Mouse (Mus musculus): Measurements from ENCODE around the gene Selenoh. TPM values are rescaled to one million over a fixed set of nuclear protein-coding genes. Genes with fewer than 3 reads are reported as not detected.

Selenoh gene
- total RNA-seq, 2 experiments from 2014 or later, result 9.7 to 11.9 TPM

DNA sequence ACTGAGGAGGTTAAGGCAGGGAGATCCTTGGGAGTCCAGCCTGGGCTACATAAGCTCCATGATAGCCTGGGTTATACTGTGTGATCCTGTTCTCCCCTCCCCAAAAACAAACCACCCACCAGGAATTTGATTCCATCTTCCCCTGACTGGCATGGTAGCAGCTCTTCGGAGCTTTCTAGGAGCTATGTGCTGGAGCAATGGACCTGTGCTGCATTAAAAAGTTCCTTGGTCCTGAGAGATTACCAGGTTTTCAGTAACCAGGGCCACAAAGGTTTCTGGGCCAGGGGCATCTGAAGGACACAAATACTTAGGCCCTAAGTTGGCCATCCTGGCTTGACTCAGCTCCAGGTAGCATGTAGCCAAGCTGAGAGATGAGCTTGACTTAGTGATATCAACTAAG lies 38.6 kb downstream of the Selenoh start:
- DNase-seq, result no peak

DNA sequence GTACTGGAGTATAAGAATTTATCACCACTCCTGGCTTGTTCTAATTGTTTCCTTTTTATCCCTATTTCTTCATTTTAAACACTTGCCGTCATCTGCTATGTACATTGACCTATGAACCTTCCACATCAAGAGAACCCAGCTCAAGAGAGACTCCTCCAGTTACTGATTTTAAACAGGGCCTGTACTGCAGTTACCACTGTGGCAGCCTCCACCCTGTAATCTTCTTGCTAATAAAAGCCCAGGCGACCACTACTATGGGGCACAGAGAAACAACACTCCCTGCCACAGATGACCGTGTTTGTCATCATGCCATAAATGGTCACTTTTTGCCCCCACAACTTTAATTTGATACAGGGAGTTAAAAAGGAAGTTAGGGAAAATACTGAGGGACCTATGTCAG lies 43.5 kb downstream of the Selenoh start:
- no peak for DNase-seq

DNA sequence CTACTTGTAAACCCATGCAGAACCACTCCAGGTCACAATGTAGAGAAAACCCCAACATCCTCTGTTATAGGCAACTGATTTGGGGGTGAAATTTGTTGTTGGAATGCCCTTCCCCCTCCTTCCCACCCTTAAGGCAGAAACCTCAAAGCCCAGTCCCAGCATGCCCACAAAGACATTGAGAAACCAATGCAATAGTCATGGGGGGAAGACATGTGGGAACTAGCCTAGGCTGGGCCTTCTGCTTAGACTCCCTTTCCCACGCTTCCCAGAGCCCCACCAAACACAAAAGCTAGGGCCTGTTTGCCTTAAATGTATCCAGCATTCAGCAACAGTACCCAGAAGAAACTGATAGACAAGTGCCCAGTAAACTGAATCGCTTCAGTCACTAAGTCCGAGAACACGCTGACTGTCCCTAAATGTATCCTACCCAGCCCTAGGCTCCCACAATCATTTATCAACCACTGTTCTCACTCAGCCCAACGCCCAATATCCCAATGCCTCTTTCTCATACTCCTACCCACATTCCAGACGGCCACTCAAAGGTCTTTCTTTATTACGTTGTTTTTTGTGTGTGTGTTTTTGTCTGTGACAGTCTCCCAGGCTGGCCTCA lies 44.1 kb downstream of the Selenoh start:
- DNase-seq, result no peak

DNA sequence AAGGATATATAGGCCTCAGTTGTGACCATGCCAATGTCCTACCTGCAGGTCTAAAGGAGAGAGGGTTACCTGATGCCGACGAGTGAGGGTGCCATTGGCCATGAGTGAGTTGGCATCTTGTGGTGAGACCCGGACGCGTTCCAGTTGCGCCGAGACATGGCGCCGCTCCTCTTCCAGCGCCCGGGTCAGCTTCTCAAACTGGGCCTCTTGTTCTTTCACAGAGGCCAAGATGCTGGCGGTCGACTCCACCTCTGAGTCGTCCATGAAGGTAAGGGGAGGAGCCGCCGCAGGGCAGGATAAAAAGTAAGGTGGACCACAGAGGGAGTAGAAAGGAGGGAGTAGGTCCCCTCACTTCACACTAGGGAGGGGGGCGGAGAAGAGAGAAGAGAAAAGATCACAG lies 46.4 kb downstream of the Selenoh start:
- no peak for DNase-seq

DNA sequence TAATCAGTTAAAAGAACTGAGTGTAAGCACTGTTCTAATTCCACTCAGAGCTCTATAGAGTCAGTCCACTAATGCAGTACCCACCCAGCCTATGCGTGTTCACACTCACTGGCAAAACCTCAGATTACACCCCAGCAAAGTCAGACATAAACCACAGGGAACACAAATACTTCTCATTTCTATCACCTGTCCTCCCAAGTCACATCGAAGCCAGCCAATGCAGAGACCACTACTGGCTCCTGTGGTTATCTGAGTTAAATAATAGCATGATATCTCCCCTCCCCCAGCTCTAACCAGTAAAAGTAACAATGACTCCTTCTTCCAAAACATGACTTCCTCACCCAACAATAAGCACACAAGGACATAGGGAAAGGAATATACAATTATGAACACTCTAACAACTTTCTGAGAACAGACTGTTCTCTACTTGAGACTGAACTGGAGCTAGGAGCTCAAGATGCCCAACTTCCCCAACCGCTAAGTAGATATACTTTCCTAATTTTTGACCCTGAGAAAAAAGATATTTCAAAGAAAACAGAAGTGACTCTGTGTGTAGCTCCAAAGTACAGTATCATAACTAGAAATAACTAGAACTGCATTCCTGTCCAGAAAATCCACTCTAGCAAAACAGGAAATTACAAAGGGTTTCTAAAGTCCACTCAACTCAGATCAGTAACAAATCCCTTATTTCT lies 47.0 kb downstream of the Selenoh start:
- no peak for DNase-seq

DNA sequence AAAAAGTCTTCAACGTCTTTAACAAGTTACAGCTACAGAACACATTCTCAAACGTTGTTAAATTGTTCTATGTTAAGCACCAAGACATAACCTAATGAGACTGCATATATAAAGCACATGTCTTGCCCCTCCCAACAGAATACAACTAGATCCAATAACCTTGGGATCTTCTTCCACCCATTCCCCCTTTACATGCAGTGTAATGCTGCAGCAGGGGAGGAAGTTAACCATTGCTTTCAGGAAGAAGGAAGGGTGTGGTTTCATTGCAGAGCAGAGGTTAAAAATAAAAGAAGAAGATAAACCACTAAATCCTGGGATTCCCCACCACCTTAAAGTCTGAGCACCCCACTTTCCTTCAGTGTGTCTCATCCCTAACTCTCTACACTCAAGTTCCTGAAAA lies 47.9 kb downstream of the Selenoh start:
- DNase-seq, result no peak

DNA sequence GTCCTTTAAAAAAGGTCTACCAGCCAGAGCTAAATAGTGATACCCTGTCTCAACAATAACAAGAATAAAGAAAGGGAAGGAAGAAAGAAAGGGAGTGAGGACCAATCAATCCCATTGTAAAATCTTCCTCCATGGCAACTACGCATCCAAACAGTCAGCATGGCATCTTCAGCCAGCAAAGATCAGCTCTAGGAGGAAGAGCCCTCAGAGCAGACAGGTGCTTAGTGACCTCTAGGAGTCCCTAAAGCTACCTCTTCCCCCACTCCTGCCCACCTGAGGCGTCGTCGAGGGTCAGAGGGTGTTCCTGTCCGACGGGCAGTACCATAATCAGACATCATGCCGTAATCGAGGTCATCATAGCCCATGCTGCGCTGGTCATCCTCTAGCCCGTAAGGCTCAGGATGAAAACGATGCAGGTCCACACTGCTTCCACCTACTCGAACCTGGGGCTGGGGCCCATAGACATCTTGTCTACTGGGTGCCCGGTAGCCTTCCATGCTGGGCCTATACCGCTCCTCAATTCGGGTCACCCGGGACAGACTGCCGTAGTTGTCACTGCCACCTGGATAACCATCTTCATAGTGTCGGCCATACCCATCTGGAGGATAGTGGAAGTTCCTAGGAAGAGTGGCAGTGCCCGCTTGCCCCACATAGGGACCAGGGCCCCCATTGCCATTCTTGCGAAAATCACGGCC lies 50.8 kb downstream of the Selenoh start:
- no peak for DNase-seq

Other genes starting within 250 kb of the Selenoh start
- gene Calcrl, start 245.4 kb downstream of the Selenoh start, total RNA-seq (2021), result 10 to 100 TPM; 11.5 to 15.0 TPM
- gene Tfpi, start 194.0 kb downstream of the Selenoh start, total RNA-seq (2021), result 1 to 10 TPM; 2.8 to 5.0 TPM
- gene Ctnnd1, start 20.0 kb downstream of the Selenoh start, total RNA-seq (2021), result 10 to 100 TPM; 29.6 to 31.2 TPM
- gene Btbd18, start 11.7 kb downstream of the Selenoh start, total RNA-seq (2021), result not detected
- 1 to 10 TPM in 1 of 2 experiments, under 1 TPM in 1; 0.94 to 3.4 TPM for gene Gm28635, start 7.3 kb upstream of the Selenoh start, total RNA-seq (2021)
- gene Med19, start 7.6 kb upstream of the Selenoh start, total RNA-seq (2021), result 1 to 10 TPM; 6.7 to 7.6 TPM
- gene Tmx2, start 8.4 kb upstream of the Selenoh start, total RNA-seq (2021), result 10 to 100 TPM; 47.6 to 69.5 TPM
- 10 to 100 TPM; 56.6 TPM for gene Zdhhc5, start 44.4 kb upstream of the Selenoh start, total RNA-seq (2021)
- 1 to 10 TPM; 3.2 to 3.5 TPM for gene Clp1, start 56.6 kb upstream of the Selenoh start, total RNA-seq (2021)
- under 1 TPM; 0.49 to 0.51 TPM for gene Ypel4, start 63.3 kb upstream of the Selenoh start, total RNA-seq (2021)
- under 1 TPM; 0.54 to 0.95 TPM for gene Gm19426, start 72.9 kb upstream of the Selenoh start, total RNA-seq (2021)
- gene Serping1, start 104.7 kb upstream of the Selenoh start, total RNA-seq (2021), result 10 to 100 TPM; 46.7 to 59.3 TPM
- gene Ube2l6, start 128.1 kb upstream of the Selenoh start, total RNA-seq (2021), result 1 to 10 TPM; 4.2 to 8.1 TPM
- 100 to 1,000 TPM; 101 to 105 TPM for gene Smtnl1, start 151.9 kb upstream of the Selenoh start, total RNA-seq (2021)
- gene Timm10, start 156.2 kb upstream of the Selenoh start, total RNA-seq (2021), result 10 to 100 TPM; 49.3 to 51.3 TPM
- 1 to 10 TPM; 7.7 to 8.4 TPM for gene Slc43a1, start 168.1 kb upstream of the Selenoh start, total RNA-seq (2021)
- gene Rtn4rl2, start 215.9 kb upstream of the Selenoh start, total RNA-seq (2021), result under 1 TPM; 0.43 to 0.54 TPM

All from gastrocnemius, postnatal 25 days (tissue).